Mouse (Mus musculus) neural tube, embryonic 11.5 days (tissue): ENCODE results near the gene Ralbp1. TPM values are rescaled to one million over a fixed set of nuclear protein-coding genes. Genes with fewer than 3 reads are reported as not detected.

Source experiments
- ATAC-seq: fragments of 200-750 bp; cut with Nextera tagmentation; 2 replicates; pipeline ENCODE4 v1.8.0; 2017; ENCODE audit warnings: moderate number of reproducible peaks, mild to moderate bottlenecking, moderate TSS enrichment, moderate library complexity; ENCODE audit not compliant: insufficient read depth, low FRiP score, low TSS enrichment
- DNase-seq: peaks from one replicate; pipeline ENCODE4 v3.0.0-alpha.2; 2015; ENCODE audit warnings: low spot score
- H3K27ac ChIP-seq: fragments of 300-500 bp; sonication (generic); 2 replicates; pipeline ENCODE4 v1.5.1; 2014; ENCODE audit warnings: low read depth, mild to moderate bottlenecking, low read length
- H3K27me3 ChIP-seq: fragments of 300-500 bp; sonication (generic); 2 replicates; pipeline ENCODE4 v1.6.1; 2014; ENCODE audit warnings: mild to moderate bottlenecking, low read length, mixed read lengths; ENCODE audit not compliant: control insufficient read depth, insufficient read depth
- H3K36me3 ChIP-seq: fragments of 300-500 bp; sonication (generic); 2 replicates; pipeline ENCODE4 v1.6.1; 2014; ENCODE audit warnings: mild to moderate bottlenecking, low read length, moderate library complexity, mixed read lengths; ENCODE audit not compliant: control insufficient read depth, insufficient read depth
- H3K4me1 ChIP-seq: fragments of 300-500 bp; sonication (generic); 2 replicates; pipeline ENCODE4 v1.6.1; 2014; ENCODE audit warnings: low read length, mixed read lengths; ENCODE audit not compliant: control insufficient read depth, insufficient read depth
- H3K4me2 ChIP-seq: fragments of 300-500 bp; sonication (generic); 2 replicates; pipeline ENCODE4 v1.6.1; 2014; ENCODE audit warnings: low read depth, mild to moderate bottlenecking, moderate library complexity
- H3K4me3 ChIP-seq: fragments of 300-500 bp; sonication (generic); 2 replicates; pipeline ENCODE4 v1.5.1; 2014; ENCODE audit warnings: low read depth, low read length
- H3K9ac ChIP-seq: fragments of 300-500 bp; sonication (generic); 2 replicates; pipeline ENCODE4 v1.6.1; 2014; ENCODE audit warnings: mild to moderate bottlenecking, low read length
- H3K9me3 ChIP-seq: fragments of 300-500 bp; sonication (generic); 2 replicates; pipeline ENCODE4 v1.6.1; 2016; ENCODE audit warnings: low read length; ENCODE audit not compliant: control insufficient read depth
- WGBS: fragments of 180-500 bp; shearing (Covaris S2); extraction: QIAGEN DNeasy Blood & Tissue Kit; methylation state at CpG from one replicate; pipeline ENCODE4 v1.1.7; 2014; 5-methylcytosine and 5-hydroxymethylcytosine counted together
- polyA plus RNA-seq: library from polyadenylated mRNA; unstranded; fragments of >200 nt; fragmentation: Nextera tagmentation; extraction: Ambion mirVana; gene quantifications from 2 replicates; pipeline ENCODE4 v1.2.1, GENCODE M21; 2014

Gene Ralbp1
- polyA plus RNA-seq, 1 experiment from 2014 or later: 50.1 TPM

DNA sequence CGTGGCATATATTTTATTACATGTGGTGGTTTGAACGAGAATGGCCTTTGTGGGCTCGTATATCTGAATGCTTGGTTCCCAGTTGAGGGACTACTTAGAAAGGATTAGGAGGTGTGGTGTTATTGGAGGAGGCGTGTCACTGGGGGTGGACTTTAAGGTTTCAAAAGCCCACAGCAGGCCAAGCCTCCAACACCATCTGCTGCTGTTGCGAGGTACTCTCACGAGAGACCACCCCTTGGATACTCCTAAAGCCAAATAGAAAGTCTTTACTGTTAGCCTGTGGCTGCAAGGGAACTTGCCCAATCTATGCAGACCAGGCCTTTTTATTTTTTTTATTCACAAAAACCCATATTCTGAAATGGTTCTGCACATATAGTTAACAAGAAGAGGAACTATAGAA is 36.4 kb upstream of the Ralbp1 start:
- Histone ChIP-seq H3K27ac (no peak overlapping the region), H3K36me3 (peaks cover 12% of the 10 kb centered on the region), H3K4me3 (no peak overlapping the region), H3K4me1 (no peaks in the 10 kb centered on the region), H3K27me3 (no peaks in the 10 kb centered on the region), H3K9ac (no peak overlapping the region), H3K9me3 (no peaks in the 10 kb centered on the region), H3K4me2 (no peak overlapping the region)
- no peak for ATAC-seq
- DNase-seq: no peak
- WGBS: 82% methylated on average over 6 of the region's 6 CpGs

DNA sequence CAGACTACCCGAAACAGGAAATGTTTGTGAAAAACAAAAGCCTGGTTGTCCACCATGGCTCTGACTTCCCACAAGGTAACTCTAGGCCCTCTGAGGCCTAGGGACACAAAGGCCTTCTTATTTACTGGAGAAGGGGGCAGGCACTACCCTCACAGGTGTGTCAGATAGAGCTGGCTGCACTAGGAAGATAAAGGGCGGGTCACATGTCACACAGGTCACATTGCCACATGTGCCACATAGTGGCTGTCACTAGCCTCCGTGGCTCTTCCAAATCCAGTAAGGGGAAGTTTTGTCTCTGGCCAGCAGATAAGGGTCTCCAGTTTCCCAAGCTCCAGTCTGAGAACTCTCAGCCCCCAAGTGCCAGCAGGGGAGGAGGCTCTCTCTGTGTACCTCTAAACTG is 33.6 kb upstream of the Ralbp1 start:
- Histone ChIP-seq H3K4me3 (no peak overlapping the region), H3K36me3 (peaks cover 2% of the 10 kb centered on the region; the same call in 1 of the 2 replicates), H3K27ac (no peak overlapping the region), H3K4me1 (no peaks in the 10 kb centered on the region; the same call in 1 of the 2 replicates), H3K9me3 (no peaks in the 10 kb centered on the region), H3K9ac (no peak overlapping the region), H3K27me3 (no peaks in the 10 kb centered on the region), H3K4me2 (no peak overlapping the region)
- ATAC-seq (no peak), DNase-seq (no peak)
- WGBS: 81% methylated on average over 3 of the region's 3 CpGs

DNA sequence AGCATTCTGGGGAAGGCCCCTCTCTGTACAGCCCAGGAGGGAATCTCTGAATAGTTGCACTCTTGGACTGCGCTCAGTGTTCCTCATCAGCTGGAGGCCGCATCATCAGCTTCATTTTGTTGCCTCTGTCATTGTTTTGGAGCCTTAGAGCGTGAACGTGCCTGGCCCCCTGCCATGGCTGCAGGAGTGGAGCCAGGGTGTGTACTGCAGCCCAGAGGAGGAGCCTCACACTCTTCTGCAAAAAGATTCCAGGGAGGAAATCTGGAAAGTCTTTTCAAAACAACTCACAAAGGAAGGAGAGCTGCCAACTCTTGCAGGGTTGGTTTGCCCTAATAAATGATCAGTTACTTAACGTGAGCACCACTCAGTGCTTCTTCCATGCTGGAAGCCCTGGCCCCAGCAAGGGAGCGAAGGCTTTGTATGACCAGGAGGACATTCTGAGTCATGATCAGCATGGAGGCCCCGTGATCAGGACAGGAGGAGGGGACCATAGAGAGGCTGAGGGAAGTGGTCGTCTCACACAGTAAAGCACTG is 30.6 kb upstream of the Ralbp1 start:
- 0 out of 2 replicates have a peak overlapping the region, but pooled peaks have one; percentile 29 for H3K27ac ChIP-seq
- H3K4me2 ChIP-seq: no peak overlapping the region
- no peaks in the 10 kb centered on the region; the same call in 1 of the 2 replicates for H3K4me1 ChIP-seq
- WGBS: 29% methylated on average over 8 of the region's 8 CpGs
- no peaks in the 10 kb centered on the region for H3K36me3 ChIP-seq
- no peaks in the 10 kb centered on the region for H3K27me3 ChIP-seq
- no peak overlapping the region for H3K4me3 ChIP-seq
- DNase-seq (peak; percentile 46), ATAC-seq (peak; percentile 81)
- no peaks in the 10 kb centered on the region for H3K9me3 ChIP-seq
- H3K9ac ChIP-seq: no peak overlapping the region

DNA sequence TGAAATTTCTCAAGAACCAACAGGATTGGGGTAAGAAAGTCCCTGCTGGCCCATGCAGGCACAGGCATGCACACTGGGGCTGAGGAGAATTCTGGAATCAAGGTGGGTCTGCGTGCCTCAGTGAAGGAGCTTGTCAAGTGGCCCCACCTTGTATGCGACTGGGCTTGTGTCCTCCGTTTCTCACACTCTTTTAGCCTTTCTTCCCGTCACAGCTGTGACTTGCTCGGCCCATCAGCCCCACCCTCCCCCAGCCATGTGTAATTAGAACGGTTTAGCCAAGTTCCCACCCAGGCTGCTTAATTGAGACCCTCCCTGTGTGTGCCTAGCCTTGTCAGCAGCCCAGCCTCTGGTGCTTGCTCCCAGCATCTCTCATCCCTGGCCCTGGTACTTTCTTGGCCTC is 28.5 kb upstream of the Ralbp1 start:
- no peaks in the 10 kb centered on the region for H3K9me3 ChIP-seq
- 40% methylated on average over 6 of the region's 6 CpGs for WGBS
- no peaks in the 10 kb centered on the region; the same call in 1 of the 2 replicates for H3K4me1 ChIP-seq
- H3K9ac ChIP-seq: no peak overlapping the region
- ATAC-seq: no peak
- no peak overlapping the region for H3K4me3 ChIP-seq
- no peaks in the 10 kb centered on the region for H3K27me3 ChIP-seq
- H3K36me3 ChIP-seq: no peaks in the 10 kb centered on the region
- DNase-seq: no peak
- H3K27ac ChIP-seq: no peak overlapping the region
- H3K4me2 ChIP-seq: no peak overlapping the region

DNA sequence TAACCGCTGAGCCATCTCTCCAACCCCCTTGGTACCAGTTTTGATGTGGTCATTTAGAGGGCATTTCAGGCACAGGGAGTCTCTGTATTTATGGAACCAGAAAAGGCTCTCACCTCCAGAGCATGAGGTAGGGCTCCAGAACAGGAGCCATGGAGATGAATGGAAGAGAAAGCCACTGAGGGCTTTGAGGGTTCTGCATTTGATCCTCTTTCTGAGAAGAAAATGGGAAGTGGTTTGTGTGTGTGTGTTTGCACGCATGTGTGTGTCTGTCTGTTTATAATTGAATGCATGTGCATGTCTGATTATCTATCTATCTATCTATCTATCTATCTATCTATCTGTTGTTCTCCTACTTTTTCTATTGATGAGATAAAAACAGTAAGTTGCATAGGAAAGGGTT is 26.6 kb upstream of the Ralbp1 start:
- H3K36me3 ChIP-seq: no peaks in the 10 kb centered on the region
- no peaks in the 10 kb centered on the region for H3K27me3 ChIP-seq
- no peaks in the 10 kb centered on the region for H3K9me3 ChIP-seq
- H3K4me3 ChIP-seq: no peak overlapping the region
- H3K4me2 ChIP-seq: no peak overlapping the region
- ATAC-seq (no peak), DNase-seq (no peak)
- no peak overlapping the region for H3K27ac ChIP-seq
- no peaks in the 10 kb centered on the region; the same call in 1 of the 2 replicates for H3K4me1 ChIP-seq
- WGBS: 94% methylated on average over 2 of the region's 2 CpGs
- no peak overlapping the region for H3K9ac ChIP-seq

DNA sequence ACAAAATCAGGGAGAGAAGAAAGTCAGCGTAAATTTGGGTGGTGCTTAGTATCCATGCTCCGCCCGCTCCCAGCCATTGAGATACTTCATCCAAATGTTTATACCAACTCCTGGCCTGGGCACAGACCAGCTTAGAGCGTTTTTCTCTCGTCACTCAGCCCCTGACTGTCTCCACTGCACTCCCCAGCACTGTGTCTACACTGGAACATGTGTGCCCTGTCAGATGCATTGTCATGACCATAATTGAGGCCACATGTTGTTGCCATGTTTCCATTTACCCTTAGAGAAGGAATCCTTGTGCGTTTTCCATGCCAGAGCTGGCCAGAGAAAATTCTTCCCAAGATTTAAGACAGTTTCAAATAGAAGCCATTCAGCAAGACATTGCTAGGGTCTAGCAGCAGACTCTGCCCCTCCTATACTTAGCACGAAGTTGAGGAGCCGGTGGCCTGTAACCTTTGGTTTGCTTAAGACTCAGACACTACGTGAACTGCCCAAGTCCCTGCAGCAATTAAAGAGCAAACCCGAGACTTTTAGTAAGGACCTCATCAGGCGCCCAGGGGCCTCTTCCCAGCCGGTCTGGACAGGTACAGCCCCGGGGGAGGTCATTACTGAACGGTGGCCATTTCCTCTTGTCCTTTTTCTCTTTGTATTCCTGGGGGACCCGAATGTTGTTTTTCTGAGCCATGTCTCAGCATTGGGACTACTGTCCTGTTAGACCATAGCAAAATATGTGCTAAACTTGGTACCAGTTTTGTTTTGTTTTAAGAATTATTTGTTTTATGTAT is 25.9 kb upstream of the Ralbp1 start:
- no peaks in the 10 kb centered on the region for H3K9me3 ChIP-seq
- H3K4me1 ChIP-seq: no peaks in the 10 kb centered on the region; the same call in 1 of the 2 replicates
- 75% methylated on average over 15 of the region's 15 CpGs for WGBS
- H3K4me3 ChIP-seq: no peak overlapping the region
- H3K4me2 ChIP-seq: no peak overlapping the region
- H3K9ac ChIP-seq: no peak overlapping the region
- DNase-seq (no peak), ATAC-seq (no peak)
- H3K36me3 ChIP-seq: no peaks in the 10 kb centered on the region
- no peaks in the 10 kb centered on the region for H3K27me3 ChIP-seq
- no peak overlapping the region for H3K27ac ChIP-seq

DNA sequence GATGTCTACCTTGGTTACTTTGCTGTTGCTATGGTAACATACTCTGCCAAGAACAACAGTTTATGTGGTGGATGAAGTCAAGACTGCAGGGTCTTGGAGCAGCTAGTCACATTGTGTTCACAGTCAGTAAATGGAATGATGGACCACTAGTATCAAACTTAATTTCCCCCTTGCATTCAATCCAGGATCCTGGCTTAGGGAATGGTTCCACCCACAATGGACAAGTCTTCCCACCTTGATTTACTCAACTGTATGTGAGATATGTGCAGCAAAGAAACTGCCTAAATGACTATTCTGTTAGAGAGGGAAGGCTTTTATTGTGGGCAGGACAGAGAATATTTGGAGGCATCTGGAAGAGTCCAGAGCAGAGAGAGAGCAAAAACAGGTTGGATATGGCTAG is 22.7 kb upstream of the Ralbp1 start:
- H3K4me2 ChIP-seq: no peak overlapping the region
- no peaks in the 10 kb centered on the region for H3K27me3 ChIP-seq
- no peak overlapping the region for H3K4me3 ChIP-seq
- no peaks in the 10 kb centered on the region for H3K36me3 ChIP-seq
- H3K9me3 ChIP-seq: no peaks in the 10 kb centered on the region
- no peaks in the 10 kb centered on the region for H3K4me1 ChIP-seq
- no peak overlapping the region for H3K9ac ChIP-seq
- ATAC-seq (no peak), DNase-seq (no peak)
- H3K27ac ChIP-seq: no peak overlapping the region

DNA sequence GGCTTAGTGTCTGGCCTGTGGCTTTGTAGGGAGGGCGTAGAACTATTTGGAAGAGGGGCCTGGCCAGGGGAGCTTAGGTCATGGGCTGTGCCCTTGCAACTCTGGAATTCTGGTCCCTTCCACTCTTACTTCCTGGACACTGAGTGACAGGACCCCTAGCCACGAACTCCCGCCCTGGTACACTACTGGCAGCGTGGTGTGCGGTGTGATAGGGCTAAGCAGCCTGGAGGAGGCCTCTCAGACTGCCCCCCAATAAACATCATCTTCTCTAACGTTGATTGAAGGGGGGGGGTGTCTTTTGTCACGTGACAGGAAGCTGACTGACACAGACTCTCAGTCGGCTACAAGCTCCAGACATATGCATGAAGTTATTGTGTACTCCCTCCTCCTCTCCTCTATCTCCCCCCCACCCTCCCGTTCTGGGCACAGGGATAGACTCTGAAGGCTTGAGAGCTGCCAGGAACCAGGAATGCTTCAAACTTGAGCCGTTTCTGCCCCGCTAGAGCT is 21.4 kb upstream of the Ralbp1 start:
- DNase-seq (no peak), ATAC-seq (no peak)
- no peak overlapping the region for H3K4me3 ChIP-seq
- no peaks in the 10 kb centered on the region for H3K36me3 ChIP-seq
- H3K4me1 ChIP-seq: no peaks in the 10 kb centered on the region
- no peaks in the 10 kb centered on the region for H3K27me3 ChIP-seq
- 68% methylated on average over 11 of the region's 11 CpGs for WGBS
- no peak overlapping the region for H3K4me2 ChIP-seq
- no peaks in the 10 kb centered on the region for H3K9me3 ChIP-seq
- no peak overlapping the region for H3K27ac ChIP-seq
- H3K9ac ChIP-seq: no peak overlapping the region
